Mouse (Mus musculus): ENCODE data around the gene Sprr4. TPM values are rescaled to one million over a fixed set of nuclear protein-coding genes. Genes with fewer than 3 reads are reported as not detected.
"Not testable (repeated sequence)": the region's sequence is repeated elsewhere in the genome, so short reads cannot be mapped to it uniquely, and the experiment has no call there.

The Sprr4 gene
- not detected for total RNA-seq (2021)
- long read RNA-seq, experiment 1 = 0 reads
- long read RNA-seq, experiment 2 = 0 reads

GRCm38 (mm10) chr3:92500393-92500792, at the start of gene Sprr4:
TSS of gene Sprr4 (minus strand) at chr3:92500493.
- intact Hi-C loops (cut with DNase I; ENCODE audit: low total_unique reads) = no loop called here
- DNase-seq = no peak

GRCm38 (mm10) chr3:92534411-92534810, 34.1 kb upstream of the Sprr4 start, which contains the start of gene 2310046K23Rik:
TSS of gene 2310046K23Rik (minus strand) at chr3:92534511.
- DNase-seq = no peak
- intact Hi-C loops (cut with DNase I; ENCODE audit: low total_unique reads) = no loop called here

GRCm38 (mm10) chr3:92512325-92512724, 12.0 kb upstream of the Sprr4 start:
- DNase-seq = no peak
- intact Hi-C loops (cut with DNase I; ENCODE audit: low total_unique reads) = no loop called here

- intact Hi-C loops (cut with DNase I; ENCODE audit: low total_unique reads) = no loop called here
- no peak for DNase-seq
Observed at GRCm38 (mm10) chr3:92510786-92511185, 10.5 kb upstream of the Sprr4 start.

GRCm38 (mm10) chr3:92508185-92508584, 7.9 kb upstream of the Sprr4 start:
- no peak for DNase-seq
- intact Hi-C loops (cut with DNase I; ENCODE audit: low total_unique reads) = no loop called here

GRCm38 (mm10) chr3:92503528-92503927, 3.2 kb upstream of the Sprr4 start:
- no peak for DNase-seq
- intact Hi-C loops (cut with DNase I; ENCODE audit: low total_unique reads) = no loop called here

GRCm38 (mm10) chr3:92490262-92490661, 10.0 kb downstream of the Sprr4 start:
- DNase-seq; intact Hi-C loops (cut with DNase I; ENCODE audit: low total_unique reads): not testable (repeated sequence)

GRCm38 (mm10) chr3:92486307-92486706, 14.0 kb downstream of the Sprr4 start:
- intact Hi-C loops (cut with DNase I; ENCODE audit: low total_unique reads) = no loop called here
- no peak for DNase-seq

GRCm38 (mm10) chr3:92485863-92486262, 14.4 kb downstream of the Sprr4 start, which contains the start of gene Sprr1a:
TSS of gene Sprr1a (minus strand) at chr3:92485895.
- DNase-seq = no peak
- intact Hi-C loops (cut with DNase I; ENCODE audit: low total_unique reads) = no loop called here

GRCm38 (mm10) chr3:92481249-92481648, 19.0 kb downstream of the Sprr4 start:
- not testable (repeated sequence) for DNase-seq

GRCm38 (mm10) chr3:92470111-92470510, 30.2 kb downstream of the Sprr4 start:
- intact Hi-C loops (cut with DNase I; ENCODE audit: low total_unique reads) = no loop called here

More at GRCm38 (mm10) chr3:92481249-92481648, 19.0 kb downstream of the Sprr4 start:
- intact Hi-C loops (cut with DNase I; ENCODE audit: low total_unique reads) = not testable (repeated sequence)

GRCm38 (mm10) chr3:92467424-92467823, 32.9 kb downstream of the Sprr4 start:
- DNase-seq = no peak
- intact Hi-C loops (cut with DNase I; ENCODE audit: low total_unique reads) = no loop called here

More at GRCm38 (mm10) chr3:92470111-92470510, 30.2 kb downstream of the Sprr4 start:
- no peak for DNase-seq

- intact Hi-C loops (cut with DNase I; ENCODE audit: low total_unique reads) = no loop called here
- no peak for DNase-seq
Observed at GRCm38 (mm10) chr3:92466576-92466975, 33.7 kb downstream of the Sprr4 start.

GRCm38 (mm10) chr3:92458620-92459019, 41.7 kb downstream of the Sprr4 start, which contains the start of gene Sprr3:
TSS of gene Sprr3 (minus strand) at chr3:92458720.
- intact Hi-C loops (cut with DNase I; ENCODE audit: low total_unique reads) = no loop called here
- DNase-seq = no peak

- no peak for DNase-seq
- intact Hi-C loops (cut with DNase I; ENCODE audit: low total_unique reads) = no loop called here
Observed at GRCm38 (mm10) chr3:92455151-92455550, 45.1 kb downstream of the Sprr4 start.

Other genes starting within 250 kb of the Sprr4 start
- gene Sprr2a3, start 215.1 kb downstream of the Sprr4 start, total RNA-seq (2021) = not detected
- not detected for gene Sprr2b, start 183.9 kb downstream of the Sprr4 start, total RNA-seq (2021)
- gene Sprr2d, start 161.4 kb downstream of the Sprr4 start, total RNA-seq (2021) = not detected
- gene Sprr2e, start 148.3 kb downstream of the Sprr4 start, total RNA-seq (2021) = not detected
- gene Sprr2f, start 135.3 kb downstream of the Sprr4 start, total RNA-seq (2021) = not detected
- not detected for gene Sprr2h, start 114.8 kb downstream of the Sprr4 start, total RNA-seq (2021)
- gene Sprr2i, start 92.5 kb downstream of the Sprr4 start, total RNA-seq (2021) = not detected
- not detected for gene Sprr2j-ps, start 82.4 kb downstream of the Sprr4 start, total RNA-seq (2021)
- gene Gm9774, start 71.1 kb downstream of the Sprr4 start, total RNA-seq (2021) = 1 to 10 TPM; 2.7 to 3.8 TPM
- not detected for gene Sprr2k, start 67.9 kb downstream of the Sprr4 start, total RNA-seq (2021)
- gene Sprr1b, start 61.7 kb downstream of the Sprr4 start, total RNA-seq (2021) = not detected
- not detected for gene Sprr3, start 41.8 kb downstream of the Sprr4 start, total RNA-seq (2021)
- not detected for gene Sprr1a, start 14.6 kb downstream of the Sprr4 start, total RNA-seq (2021)
- not detected for gene 2310046K23Rik, start 34.0 kb upstream of the Sprr4 start, total RNA-seq (2021)
- gene Ivl, start 73.2 kb upstream of the Sprr4 start, total RNA-seq (2021) = not detected
- not detected for gene Smcp, start 88.5 kb upstream of the Sprr4 start, total RNA-seq (2021)
- not detected for gene 2210017I01Rik, start 107.0 kb upstream of the Sprr4 start, total RNA-seq (2021)
- not detected for gene Lce6a, start 121.2 kb upstream of the Sprr4 start, total RNA-seq (2021)
- not detected for gene Lce1a1, start 147.8 kb upstream of the Sprr4 start, total RNA-seq (2021)
- gene Lce1b, start 156.4 kb upstream of the Sprr4 start, total RNA-seq (2021) = not detected
- gene Lce1a2, start 169.8 kb upstream of the Sprr4 start, total RNA-seq (2021) = not detected
- gene Lce1c, start 178.8 kb upstream of the Sprr4 start, total RNA-seq (2021) = not detected
- not detected for gene Lce1d, start 186.7 kb upstream of the Sprr4 start, total RNA-seq (2021)
- not detected for gene Lce1e, start 208.6 kb upstream of the Sprr4 start, total RNA-seq (2021)
- not detected for gene Lce1f, start 219.9 kb upstream of the Sprr4 start, total RNA-seq (2021)
- not detected for gene Gm38119, start 238.6 kb upstream of the Sprr4 start, total RNA-seq (2021)

Measured in gastrocnemius, postnatal 14 days (tissue).